Mouse (Mus musculus): ENCODE data around the gene Rnf144b. TPM values are rescaled to one million over a fixed set of nuclear protein-coding genes. Genes with fewer than 3 reads are reported as not detected.
A peak's percentile ranks its signal among the peaks of the same experiment; 100 is the strongest.

Gene Rnf144b
- total RNA-seq, 2 experiments from 2014 or later, result 20.7 to 25.9 TPM

DNA sequence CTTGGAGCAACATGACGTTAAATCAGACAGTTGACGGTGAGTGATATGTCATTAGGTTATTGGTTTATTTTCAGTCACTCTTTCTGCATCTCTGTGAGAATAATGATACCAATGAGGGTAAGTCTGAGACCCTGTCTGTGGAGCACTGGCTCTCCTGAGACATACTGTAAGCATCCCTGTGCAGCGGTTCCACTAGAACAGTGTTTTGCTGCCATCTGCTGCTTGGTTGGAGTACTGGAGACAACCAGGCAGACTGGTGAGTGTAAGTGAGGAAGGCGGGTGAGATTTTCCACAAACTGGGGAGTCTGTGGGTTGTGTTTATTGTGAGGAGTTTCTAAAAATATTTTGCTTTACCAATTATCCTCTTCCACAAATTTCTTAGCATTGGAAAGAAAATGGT lies 166.0 kb downstream of the Rnf144b start:
- Histone ChIP-seq H3K4me3 (no peak overlapping the region), H3K27ac (no peak overlapping the region)
- TF ChIP-seq CTCF (IDR thresholded peaks at IDR 0.05), result peak; percentile 87
- peak; percentile 71 to 83 for DNase-seq (ENCODE audit: extremely low spot score in 1 of 2, low spot score in 2 of 2)
- intact Hi-C loops (cut with DNase I), result loop anchor here (1.0 to 5.0 kb wide), 3 partner anchors 136 to 211 kb away; partner anchors contain the start of gene Dek

DNA sequence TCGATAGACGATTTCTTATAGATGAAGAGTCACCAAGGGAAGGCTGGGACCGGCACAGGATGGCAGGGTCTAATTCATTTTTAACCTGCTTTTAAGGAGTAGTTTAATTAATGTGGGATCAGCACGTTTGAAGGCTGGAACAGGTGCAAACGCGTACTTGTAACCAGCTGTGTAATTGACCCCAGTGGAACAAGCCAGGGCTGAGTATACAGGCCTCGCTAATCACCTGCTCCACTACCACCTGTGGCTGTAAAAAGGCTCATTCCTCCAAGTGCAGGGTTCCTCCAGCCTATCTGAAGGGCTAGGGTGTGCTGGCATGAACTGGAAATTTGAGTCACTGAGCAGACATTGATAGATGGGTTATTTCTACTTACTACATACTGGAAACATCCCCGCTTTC lies 174.0 kb downstream of the Rnf144b start:
- TF ChIP-seq CTCF (IDR thresholded peaks at IDR 0.05), result no peak
- intact Hi-C loops (cut with DNase I), result no loop called here
- Histone ChIP-seq H3K4me3 (no peak overlapping the region), H3K27ac (no peak overlapping the region)
- no peak for DNase-seq (ENCODE audit: extremely low spot score in 1 of 2, low spot score in 2 of 2)

Other genes starting within 250 kb of the Rnf144b start
- 10 to 100 TPM; 19.1 to 22.7 TPM for gene Kif13a, start 192.8 kb upstream of the Rnf144b start, total RNA-seq (2021)
- gene Nhlrc1, start 107.8 kb upstream of the Rnf144b start, total RNA-seq (2021), result 10 to 100 TPM; 13.2 to 17.9 TPM
- gene Kdm1b, start 79.2 kb upstream of the Rnf144b start, total RNA-seq (2021), result 1 to 10 TPM; 8.8 to 9.1 TPM
- 1 to 10 TPM; 7.5 to 7.7 TPM for gene Tpmt, start 77.9 kb upstream of the Rnf144b start, total RNA-seq (2021)
- 10 to 100 TPM; 48.3 to 51.2 TPM for gene Dek, start 16.5 kb upstream of the Rnf144b start, total RNA-seq (2021)

All from left cerebral cortex, adult 2 months (tissue).